Mouse (Mus musculus) monocyte, adult 2 months (primary cell): Measurements from ENCODE around the gene Nckap5.

ENCODE experiments used
- DNase-seq, 2 experiments: peaks; one replicate each; pipeline ENCODE4 v3.0.0; 2022; ENCODE audit warnings: low spot score in 2 of 2, low read depth in 1 of 2

Nckap5 gene

GRCm38 (mm10) chr1:126639463-126639862 is 191.1 kb downstream of the Nckap5 start:
- no peak for DNase-seq

DNA sequence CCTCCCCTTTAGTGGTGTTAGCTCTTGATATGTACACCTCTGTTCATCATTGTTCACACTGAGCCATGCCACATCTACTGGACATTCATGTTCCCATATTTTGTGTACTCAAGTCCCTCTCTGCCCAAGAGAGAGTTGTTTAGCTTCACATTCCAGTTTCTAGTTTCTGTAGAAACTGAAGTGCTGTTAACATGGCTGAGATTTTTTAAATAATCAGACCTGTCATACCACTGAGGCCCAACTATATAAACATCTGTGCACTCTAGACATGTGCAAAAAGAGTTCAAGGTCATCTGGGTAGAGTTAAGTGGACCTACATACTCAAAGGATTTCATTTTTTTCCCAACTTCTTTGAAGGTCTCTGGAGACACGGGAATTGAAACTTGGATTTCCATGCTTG is 193.1 kb downstream of the Nckap5 start:
- DNase-seq, result no peak

DNA sequence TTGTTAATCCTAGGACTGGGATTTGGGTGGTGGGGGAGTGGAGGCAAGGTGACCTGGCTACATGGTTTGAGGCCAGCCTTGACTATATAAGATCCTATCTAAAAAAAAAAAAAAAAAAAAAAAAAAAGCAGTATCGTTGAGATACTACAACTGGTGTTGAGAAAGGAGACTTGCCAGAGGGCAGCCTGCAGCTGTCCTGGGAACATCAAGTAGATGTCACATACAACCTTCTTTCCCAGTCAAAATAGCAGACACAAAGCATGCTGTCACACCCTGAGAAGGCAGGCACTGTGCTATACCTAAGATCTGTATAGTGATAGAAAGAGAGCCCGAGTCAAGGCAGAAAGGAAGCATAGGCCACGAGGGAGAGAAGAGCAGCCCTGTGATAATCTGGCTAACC is 204.4 kb downstream of the Nckap5 start:
- no peak for DNase-seq

GRCm38 (mm10) chr1:126622036-126622435 is 208.6 kb downstream of the Nckap5 start:
- no peak for DNase-seq

- DNase-seq, result no peak
Observed at GRCm38 (mm10) chr1:126617464-126618041, 213.0 kb downstream of the Nckap5 start.

- DNase-seq, result no peak
Observed at GRCm38 (mm10) chr1:126616964-126617363, 213.6 kb downstream of the Nckap5 start.

- DNase-seq, result no peak
Observed at GRCm38 (mm10) chr1:126612916-126613315, 217.7 kb downstream of the Nckap5 start.

- no peak for DNase-seq
Observed at GRCm38 (mm10) chr1:126608586-126608985, 222.0 kb downstream of the Nckap5 start.

GRCm38 (mm10) chr1:126606189-126607080 is 224.2 kb downstream of the Nckap5 start:
- DNase-seq, result no peak

GRCm38 (mm10) chr1:126604551-126604950 is 226.0 kb downstream of the Nckap5 start:
- DNase-seq, result no peak

DNA sequence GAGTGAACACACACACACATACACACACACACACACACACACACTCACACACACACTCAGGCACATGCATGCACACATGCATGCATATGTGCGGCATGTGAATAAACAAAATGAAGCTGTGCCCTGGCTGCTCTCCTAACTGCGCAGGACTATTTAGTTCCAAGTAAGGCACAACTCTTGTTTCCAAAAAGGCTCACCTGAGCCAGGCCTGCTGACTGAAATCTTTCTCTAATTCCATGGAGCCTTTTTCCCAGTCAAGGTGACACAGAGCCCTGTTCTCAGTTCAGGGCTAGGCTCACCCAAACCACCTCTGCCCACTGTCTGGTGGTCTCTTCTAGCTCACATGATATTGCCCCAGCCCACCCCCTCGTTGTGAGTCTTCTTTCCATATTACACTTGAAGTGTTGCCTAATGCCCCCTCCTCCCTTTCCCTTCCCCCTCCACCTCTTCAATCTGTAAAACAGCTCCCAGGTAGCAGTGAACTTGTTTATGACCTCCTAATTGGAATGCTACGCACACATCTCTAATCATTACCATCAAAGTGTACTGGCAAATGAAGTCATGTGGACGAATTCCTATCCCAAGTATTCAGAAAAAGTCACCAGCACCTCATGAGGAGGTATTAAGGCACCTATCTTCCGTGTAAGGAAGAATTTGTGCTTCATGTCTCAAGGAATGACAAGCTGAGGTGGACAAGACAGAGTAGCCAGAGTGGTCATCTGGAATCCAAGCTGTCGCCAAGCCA is 226.7 kb downstream of the Nckap5 start:
- DNase-seq, result no peak

DNA sequence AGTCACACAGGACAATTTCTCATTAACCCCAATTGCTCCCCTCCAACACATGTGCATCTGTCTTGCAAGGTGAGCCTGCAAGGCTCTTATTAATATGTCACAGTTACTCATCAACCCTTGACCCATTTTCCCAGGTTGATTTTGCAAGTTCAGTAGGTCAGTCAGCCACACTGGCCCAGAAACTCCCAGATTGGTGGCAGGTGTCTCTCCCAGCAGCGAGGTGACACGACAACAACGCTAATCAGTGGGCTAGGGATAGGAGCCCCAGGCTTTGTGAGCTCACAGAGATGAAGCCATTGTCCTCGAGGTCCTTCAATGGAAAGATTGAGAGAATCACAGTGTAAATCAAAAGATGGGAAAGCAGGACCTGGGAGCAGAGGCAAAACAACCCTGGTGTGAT is 230.0 kb downstream of the Nckap5 start:
- no peak for DNase-seq

DNA sequence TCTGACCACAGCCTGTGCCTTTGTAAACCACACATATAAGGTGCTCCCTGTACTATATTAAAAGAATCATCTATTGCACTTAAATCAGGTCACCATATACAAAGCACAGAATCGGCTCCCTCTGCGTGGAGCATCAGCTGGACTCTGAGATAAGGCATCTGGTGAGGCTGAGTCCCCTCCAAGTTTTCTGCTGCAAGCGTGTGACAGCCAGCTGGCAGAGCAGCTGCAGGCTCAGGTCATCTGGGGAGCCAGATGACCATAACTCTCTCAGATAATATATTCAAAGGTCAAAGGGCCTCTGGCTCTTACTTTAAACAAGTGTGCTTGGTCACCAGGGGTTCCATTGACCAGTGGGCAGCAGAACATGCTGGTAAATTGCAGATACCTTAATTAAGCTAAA is 233.2 kb downstream of the Nckap5 start:
- DNase-seq, result no peak

GRCm38 (mm10) chr1:126594796-126595195 is 235.8 kb downstream of the Nckap5 start:
- DNase-seq, result no peak

GRCm38 (mm10) chr1:126593044-126593805 is 237.4 kb downstream of the Nckap5 start:
- DNase-seq, result no peak

- DNase-seq, result no peak
Observed at GRCm38 (mm10) chr1:126590911-126591310, 239.7 kb downstream of the Nckap5 start.

DNA sequence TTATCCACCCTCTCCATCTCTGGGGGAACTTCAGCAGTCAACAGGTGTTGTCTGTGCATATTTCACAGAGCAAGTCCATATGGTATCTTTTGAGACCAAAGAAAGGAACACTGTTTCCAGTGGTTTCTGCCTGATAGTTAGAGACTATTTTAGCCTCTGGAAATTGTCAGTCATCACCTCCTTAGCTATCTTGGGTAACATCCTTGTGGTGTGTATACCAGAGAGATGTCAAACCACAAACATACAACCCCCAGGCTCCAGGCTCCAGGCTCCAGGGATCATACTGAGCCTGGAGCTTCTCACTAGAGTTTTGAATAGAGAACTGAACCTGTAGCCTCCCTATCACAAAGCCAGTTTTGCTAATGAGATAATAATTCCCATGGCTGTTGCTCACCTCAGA is 252.4 kb downstream of the Nckap5 start:
- DNase-seq, result no peak

GRCm38 (mm10) chr1:126574295-126574694 is 256.3 kb downstream of the Nckap5 start:
- no peak for DNase-seq

- DNase-seq, result no peak
Observed at GRCm38 (mm10) chr1:126573714-126574113, 256.9 kb downstream of the Nckap5 start.

DNA sequence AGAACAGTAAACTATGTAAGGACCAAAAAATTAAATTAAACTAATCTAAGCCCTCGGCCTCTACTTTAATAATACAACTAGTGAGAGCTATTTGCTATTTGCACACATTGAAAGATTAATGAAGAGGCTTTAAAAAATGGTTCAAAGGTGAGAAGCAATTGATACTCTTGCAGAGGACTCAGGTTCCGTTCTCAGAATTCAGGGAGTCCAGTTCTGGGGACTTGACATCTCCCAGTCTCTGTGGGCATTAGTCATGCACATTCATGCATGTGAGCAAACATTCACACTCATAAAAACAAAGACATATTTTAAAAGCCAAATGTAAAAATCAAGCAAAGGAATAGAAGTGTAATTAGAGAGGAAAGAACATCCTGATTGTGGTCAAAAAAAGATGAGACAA is 257.5 kb downstream of the Nckap5 start:
- DNase-seq, result no peak

GRCm38 (mm10) chr1:126569611-126570238 is 260.9 kb downstream of the Nckap5 start:
- no peak for DNase-seq
